Mouse (Mus musculus) midbrain, embryonic 10.5 days (tissue): ENCODE data around the gene Dock2. TPM values are rescaled to one million over a fixed set of nuclear protein-coding genes. Genes with fewer than 3 reads are reported as not detected.
"Not testable (repeated sequence)": the region's sequence is repeated elsewhere in the genome, so short reads cannot be mapped to it uniquely, and the experiment has no call there.

ENCODE experiments used
- DNase-seq: peaks from one replicate; pipeline ENCODE4 v3.0.0-alpha.2; 2017; ENCODE audit warnings: low spot score
- H3K27ac ChIP-seq: fragments of 300-500 bp; sonication (generic); replicated peaks from 2 replicates; pipeline ENCODE4 v1.5.1; 2016; ENCODE audit warnings: mild to moderate bottlenecking
- H3K27me3 ChIP-seq: fragments of 300-500 bp; sonication (generic); 2 replicates; pipeline ENCODE4 v1.6.1; 2016; ENCODE audit warnings: low read depth, mild to moderate bottlenecking; ENCODE audit not compliant: poor library complexity, severe bottlenecking
- H3K36me3 ChIP-seq: fragments of 300-500 bp; sonication (generic); 2 replicates; pipeline ENCODE4 v1.6.1; 2016; ENCODE audit warnings: mild to moderate bottlenecking, moderate library complexity
- H3K4me1 ChIP-seq: fragments of 300-500 bp; sonication (generic); 2 replicates; pipeline ENCODE4 v1.6.1; 2016
- H3K4me3 ChIP-seq: fragments of 300-500 bp; sonication (generic); 2 replicates; pipeline ENCODE4 v1.5.1; 2016; ENCODE audit warnings: mild to moderate bottlenecking, moderate library complexity
- H3K9me3 ChIP-seq: fragments of 300-500 bp; sonication (generic); replicated peaks from 2 replicates; pipeline ENCODE4 v1.6.1; 2016; ENCODE audit warnings: mild to moderate bottlenecking
- WGBS: fragments of 180-500 bp; shearing (Covaris S2); methylation state at CpG from one replicate; pipeline ENCODE4 v1.1.7; 2016; 5-methylcytosine and 5-hydroxymethylcytosine counted together
- polyA plus RNA-seq: library from polyadenylated mRNA; unstranded; fragments of >200 nt; fragmentation: Nextera tagmentation; extraction: Ambion mirVana; gene quantifications from 2 replicates; pipeline ENCODE4 v1.2.1, GENCODE M21; 2016

Gene Dock2
- polyA plus RNA-seq = 0.69 and 0.72 TPM in 2 replicates

DNA sequence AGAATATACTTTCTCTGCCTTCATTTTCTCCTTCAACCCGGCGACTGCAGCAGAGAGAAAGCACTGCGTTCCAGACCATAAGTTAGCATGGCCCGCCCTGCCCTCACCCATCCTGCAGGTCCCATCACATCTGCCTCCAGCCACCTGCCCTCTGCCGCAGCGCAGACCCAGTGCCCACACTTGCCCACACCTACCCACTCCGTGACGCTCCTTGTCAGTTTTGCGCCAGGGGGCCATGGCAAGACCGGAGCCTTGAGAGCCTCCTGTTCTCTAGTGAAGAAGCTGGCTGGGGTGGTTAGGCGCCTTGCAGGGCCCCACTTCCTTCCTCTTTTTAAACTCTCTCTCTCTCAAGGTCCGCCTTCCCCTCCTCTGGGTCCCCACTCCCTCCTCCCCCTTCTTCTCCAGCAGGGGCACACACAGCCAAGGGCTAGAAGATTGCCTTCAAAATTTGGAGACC lies at the start of gene Dock2:
Gene Dock2 (minus strand): TSS at position 306 of the 457 bp plus-strand sequence.
- Histone ChIP-seq H3K36me3 (no peaks in the 10 kb centered on the region), H3K9me3 (no peaks in the 10 kb centered on the region), H3K27me3 (no peaks in the 10 kb centered on the region), H3K4me1 (no peaks in the 10 kb centered on the region), H3K27ac (no peak within 1 kb of the TSS), H3K4me3 (no peak within 1 kb of the TSS)
- 85% methylated on average over 12 of the region's 12 CpGs for WGBS
- DNase-seq = no peak

DNA sequence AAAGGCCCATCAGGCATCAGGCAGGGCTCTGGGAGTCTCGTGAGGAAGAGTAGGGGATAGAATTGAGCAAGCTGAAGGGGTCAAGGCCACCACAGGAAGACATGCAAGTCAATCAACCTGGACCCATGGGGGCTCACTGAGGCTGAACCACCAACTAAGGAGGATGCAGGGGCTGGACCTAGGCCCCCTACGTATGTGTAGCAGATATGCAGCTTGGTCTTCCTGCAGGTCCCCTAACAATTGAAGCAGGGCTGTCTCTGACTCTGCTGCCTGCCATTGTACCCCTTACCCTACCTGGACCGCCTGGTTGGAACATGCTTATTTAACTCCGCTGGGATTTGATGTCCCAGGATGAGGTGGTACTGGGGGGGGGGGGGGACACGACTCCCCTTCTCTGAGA lies 49.0 kb upstream of the Dock2 start:
- Histone ChIP-seq H3K27ac (peak overlapping the region; percentile 90), H3K27me3 (no peaks in the 10 kb centered on the region), H3K36me3 (peaks cover 33% of the 10 kb centered on the region), H3K4me1 (peaks cover 20% of the 10 kb centered on the region), H3K4me3 (peak overlapping the region; percentile 78), H3K9me3 (no peaks in the 10 kb centered on the region)
- peak; percentile 12 for DNase-seq
- WGBS = 7% methylated on average over 5 of the region's 5 CpGs

DNA sequence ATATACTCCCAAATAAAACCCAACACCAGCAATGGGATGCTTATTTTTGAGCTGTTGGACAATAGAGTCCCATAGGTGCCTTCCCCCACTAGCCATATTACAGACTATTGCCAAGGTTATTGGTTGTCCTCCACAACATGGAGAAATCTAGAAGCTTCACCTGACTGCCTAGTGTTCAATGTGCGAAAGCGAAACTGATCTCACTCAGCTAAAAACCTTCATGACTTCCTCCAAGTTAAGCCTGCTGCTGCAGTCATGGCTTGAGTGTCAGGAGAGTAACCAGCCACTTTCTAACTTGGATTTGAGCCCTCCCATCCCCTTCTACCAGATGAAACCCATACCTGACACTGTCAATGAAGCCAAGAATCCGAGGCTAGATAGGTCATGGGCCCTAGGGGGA lies 44.1 kb upstream of the Dock2 start:
- Histone ChIP-seq H3K36me3 (peaks cover 72% of the 10 kb centered on the region), H3K4me3 (no peak overlapping the region), H3K9me3 (no peaks in the 10 kb centered on the region), H3K4me1 (peaks cover 12% of the 10 kb centered on the region), H3K27me3 (no peaks in the 10 kb centered on the region), H3K27ac (no peak overlapping the region)
- WGBS = 94% methylated on average over 3 of the region's 3 CpGs
- no peak for DNase-seq

DNA sequence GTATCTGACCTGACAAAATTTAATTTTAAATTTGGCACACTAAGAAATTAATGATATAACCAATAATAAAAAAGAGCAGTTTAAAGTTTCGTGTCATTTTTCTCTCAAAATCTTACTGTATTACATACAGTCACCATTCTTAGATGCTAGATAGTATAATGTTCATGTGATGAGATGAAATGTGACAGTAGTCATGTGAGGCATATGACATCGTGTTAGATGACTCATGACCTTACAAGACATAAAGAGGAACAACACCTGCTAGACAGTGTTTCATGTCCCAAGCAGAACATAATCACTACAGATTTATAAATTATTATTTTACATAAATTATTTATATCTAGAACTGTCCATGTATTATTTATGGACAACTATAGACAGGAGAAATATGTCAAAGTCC lies 43.2 kb upstream of the Dock2 start:
- peaks cover 81% of the 10 kb centered on the region for H3K36me3 ChIP-seq

DNA sequence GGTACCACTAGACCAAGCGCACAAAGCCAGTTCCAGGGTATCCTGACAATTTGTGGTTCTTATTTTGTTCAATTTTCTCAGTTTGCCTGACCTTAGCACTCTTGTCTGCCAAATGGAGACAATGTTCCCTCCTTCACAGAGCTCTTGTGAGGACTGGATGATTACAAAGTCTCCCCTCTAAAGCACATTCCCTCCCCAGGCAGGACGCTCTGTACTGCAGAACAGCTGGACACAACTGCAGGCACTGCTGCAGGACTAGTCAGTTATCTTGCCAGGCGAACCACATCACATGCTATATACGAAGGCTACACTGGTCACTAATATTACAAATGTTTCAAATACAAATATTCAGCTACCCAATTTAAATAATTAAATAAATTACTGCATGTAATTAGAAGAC lies 41.1 kb upstream of the Dock2 start:
- Histone ChIP-seq H3K27me3 (no peaks in the 10 kb centered on the region), H3K4me1 (no peaks in the 10 kb centered on the region), H3K9me3 (no peaks in the 10 kb centered on the region), H3K27ac (no peak overlapping the region), H3K36me3 (peaks cover 91% of the 10 kb centered on the region), H3K4me3 (no peak overlapping the region)
- DNase-seq = no peak
- WGBS = 96% methylated on average over 4 of the region's 4 CpGs

More for the DNA sequence above, 43.2 kb upstream of the Dock2 start:
- 94% methylated on average over 2 of the region's 2 CpGs for WGBS
- H3K4me1 ChIP-seq = peaks cover 3% of the 10 kb centered on the region
- H3K27me3 ChIP-seq = no peaks in the 10 kb centered on the region
- no peak overlapping the region for H3K27ac ChIP-seq
- no peak overlapping the region for H3K4me3 ChIP-seq
- DNase-seq = no peak
- H3K9me3 ChIP-seq = no peaks in the 10 kb centered on the region

DNA sequence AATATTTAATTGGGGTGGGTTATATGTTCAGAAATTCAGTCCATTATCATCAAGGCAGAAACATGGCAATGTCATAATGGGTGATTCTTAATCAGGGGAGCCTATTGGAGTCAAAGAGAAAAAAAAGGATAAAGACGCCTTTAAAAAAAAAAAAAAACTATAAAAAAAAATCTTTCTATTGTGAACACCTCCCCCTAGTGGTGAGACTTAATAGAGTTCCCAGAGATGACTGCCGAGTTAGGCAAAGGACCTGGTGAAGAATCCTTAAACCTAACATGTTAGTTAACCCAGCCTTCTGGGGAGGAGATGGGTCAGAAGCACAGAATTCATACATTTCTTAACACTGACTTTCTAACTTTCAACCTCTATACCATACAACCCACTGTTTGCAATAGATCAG lies 31.1 kb upstream of the Dock2 start:
- Histone ChIP-seq H3K4me3 (no peak overlapping the region), H3K9me3 (no peaks in the 10 kb centered on the region), H3K27ac (no peak overlapping the region), H3K36me3 (peaks cover 90% of the 10 kb centered on the region), H3K4me1 (no peaks in the 10 kb centered on the region), H3K27me3 (no peaks in the 10 kb centered on the region)
- no peak for DNase-seq
- WGBS = 21% methylated on average over 2 of the region's 2 CpGs

DNA sequence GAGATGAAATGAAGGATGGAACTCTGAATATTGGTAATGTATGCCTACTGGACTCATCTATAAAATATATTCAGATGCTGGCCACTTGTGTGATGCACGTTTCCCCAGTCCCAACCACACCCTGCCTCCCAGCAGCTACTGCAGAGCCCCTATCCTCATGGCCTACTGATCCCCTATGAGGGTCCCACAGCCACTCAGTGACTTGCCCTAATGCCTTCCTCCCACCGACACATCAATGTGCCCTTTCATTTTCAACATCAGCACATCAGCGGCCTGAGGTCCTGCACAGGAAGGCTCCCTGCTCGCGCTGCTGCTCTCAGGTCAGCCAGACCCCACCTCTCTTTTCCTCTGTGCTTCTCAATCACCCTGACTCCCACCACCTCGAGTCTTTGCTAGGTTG lies 30.6 kb upstream of the Dock2 start:
- no peak overlapping the region for H3K4me3 ChIP-seq
- 90% methylated on average over 6 of the region's 6 CpGs for WGBS
- H3K36me3 ChIP-seq = peaks cover 90% of the 10 kb centered on the region
- no peaks in the 10 kb centered on the region for H3K4me1 ChIP-seq
- no peaks in the 10 kb centered on the region for H3K27me3 ChIP-seq
- no peak overlapping the region for H3K27ac ChIP-seq
- DNase-seq = no peak
- H3K9me3 ChIP-seq = no peaks in the 10 kb centered on the region

DNA sequence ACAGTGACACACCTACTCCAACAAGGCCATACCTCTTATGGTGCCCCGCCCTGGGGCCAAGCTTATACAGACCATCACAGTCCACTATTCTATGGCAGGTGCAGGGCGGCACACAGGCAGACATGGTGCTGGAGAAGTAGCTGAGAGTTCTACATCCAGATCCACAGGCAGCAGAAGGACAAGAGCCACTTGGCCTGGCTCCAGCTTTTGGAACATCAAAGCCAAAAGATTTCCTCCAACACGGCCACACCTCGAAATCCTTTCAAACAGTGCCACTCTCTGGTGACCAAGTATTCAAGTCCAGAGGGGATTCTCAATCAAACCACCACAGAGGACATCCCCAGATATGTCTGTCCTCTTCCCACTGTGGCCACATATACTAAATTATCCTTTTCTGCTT lies 21.3 kb upstream of the Dock2 start:
- 88% methylated on average over 4 of the region's 4 CpGs for WGBS
- not testable (repeated sequence) for H3K4me3 ChIP-seq, H3K9me3 ChIP-seq, H3K27ac ChIP-seq, DNase-seq, H3K27me3 ChIP-seq, H3K4me1 ChIP-seq
- H3K36me3 ChIP-seq = peaks cover 18% of the 10 kb centered on the region

DNA sequence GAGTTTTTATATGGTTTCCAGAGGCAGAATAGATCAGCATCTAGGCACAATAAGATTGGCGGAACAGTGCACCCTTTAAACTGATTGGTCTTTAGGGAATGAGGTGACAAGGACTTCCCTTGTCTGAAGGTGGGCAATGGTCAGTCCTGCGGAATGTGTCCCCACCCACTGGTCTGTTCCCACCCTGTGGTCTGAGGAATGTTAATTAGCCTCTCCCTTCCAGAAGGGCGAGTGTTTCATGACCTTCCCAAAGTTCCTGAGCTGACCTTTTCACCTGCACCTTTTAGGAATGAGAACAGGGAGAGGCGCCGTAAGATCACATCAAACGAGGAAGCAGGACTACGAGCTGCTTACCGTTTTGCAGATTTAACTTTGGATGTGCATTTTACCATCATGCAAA lies 14.4 kb upstream of the Dock2 start:
- H3K4me1 ChIP-seq, H3K9me3 ChIP-seq, DNase-seq, H3K36me3 ChIP-seq, H3K4me3 ChIP-seq, H3K27me3 ChIP-seq, H3K27ac ChIP-seq: not testable (repeated sequence)
- 71% methylated on average over 8 of the region's 8 CpGs for WGBS

DNA sequence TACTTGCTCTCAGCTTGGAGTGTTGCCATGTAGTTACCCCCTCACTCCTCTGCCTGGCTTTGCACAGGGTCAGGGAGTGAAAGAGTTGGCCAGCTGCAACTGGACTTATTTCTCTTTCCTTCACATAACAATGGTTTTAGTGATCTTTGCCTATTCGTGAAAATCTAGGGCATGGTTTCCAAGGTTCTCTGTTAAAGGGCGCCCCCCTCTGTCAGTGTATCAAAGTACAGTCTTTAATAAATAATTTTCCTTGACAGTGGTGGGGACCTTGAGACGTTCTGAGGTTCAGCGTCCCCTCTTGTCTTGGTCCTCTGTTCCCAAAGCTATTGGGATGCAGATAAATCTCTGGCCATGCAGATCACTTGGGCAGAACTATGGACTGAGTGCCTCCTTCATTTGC lies 12.4 kb upstream of the Dock2 start:
- WGBS = 24% methylated on average over 4 of the region's 4 CpGs
- H3K4me1 ChIP-seq = no peaks in the 10 kb centered on the region
- H3K27ac ChIP-seq = no peak overlapping the region
- H3K36me3 ChIP-seq = no peaks in the 10 kb centered on the region
- no peaks in the 10 kb centered on the region for H3K27me3 ChIP-seq
- H3K9me3 ChIP-seq = no peaks in the 10 kb centered on the region
- H3K4me3 ChIP-seq = no peak overlapping the region
- DNase-seq = no peak

DNA sequence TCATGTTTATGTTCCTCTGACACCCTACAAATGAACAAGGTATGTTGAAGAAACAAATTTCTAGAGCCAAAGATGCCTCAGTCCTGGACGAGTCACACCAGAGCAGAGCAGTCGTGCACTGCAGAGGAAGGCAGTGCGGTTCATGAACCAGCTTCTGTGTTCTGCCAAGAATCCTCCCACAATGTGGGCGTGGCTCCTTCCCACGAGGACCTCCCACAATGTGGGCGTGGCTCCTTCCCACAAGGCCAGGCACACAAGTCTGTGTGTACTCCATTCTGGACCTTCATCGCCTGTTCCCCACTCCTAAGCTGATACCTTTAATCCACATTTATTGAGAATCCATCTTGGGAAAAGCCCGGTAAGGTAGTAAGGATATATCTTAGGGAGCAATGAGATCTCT lies 8.2 kb upstream of the Dock2 start:
- no peaks in the 10 kb centered on the region for H3K27me3 ChIP-seq
- no peak overlapping the region for H3K4me3 ChIP-seq
- 67% methylated on average over 8 of the region's 8 CpGs for WGBS
- H3K4me1 ChIP-seq = no peaks in the 10 kb centered on the region
- no peak overlapping the region for H3K27ac ChIP-seq
- H3K36me3 ChIP-seq = no peaks in the 10 kb centered on the region
- H3K9me3 ChIP-seq = no peaks in the 10 kb centered on the region
- DNase-seq = no peak

DNA sequence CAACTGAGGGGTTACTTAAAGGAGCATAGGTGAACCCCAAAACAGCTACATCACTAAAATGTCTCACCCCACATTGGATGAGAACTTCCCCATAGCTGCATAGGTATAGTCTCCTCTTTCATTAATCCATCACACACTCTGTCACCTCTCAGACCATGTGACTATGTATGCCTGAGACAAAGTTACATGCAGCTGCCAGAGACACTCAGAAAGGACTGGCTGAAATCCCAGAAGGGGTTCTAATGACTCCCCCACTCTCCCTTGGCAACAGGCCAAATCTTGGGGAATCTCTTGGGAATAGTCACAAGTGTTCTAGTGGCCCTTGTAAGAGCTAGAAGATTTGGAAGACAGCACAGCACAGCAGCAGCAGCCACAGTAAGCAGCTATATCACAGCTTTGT lies 1.2 kb upstream of the Dock2 start:
- DNase-seq = no peak
- H3K27me3 ChIP-seq = no peaks in the 10 kb centered on the region
- H3K27ac ChIP-seq = no peak overlapping the region
- H3K9me3 ChIP-seq = no peaks in the 10 kb centered on the region
- H3K36me3 ChIP-seq = no peaks in the 10 kb centered on the region
- no peaks in the 10 kb centered on the region for H3K4me1 ChIP-seq
- H3K4me3 ChIP-seq = no peak overlapping the region

DNA sequence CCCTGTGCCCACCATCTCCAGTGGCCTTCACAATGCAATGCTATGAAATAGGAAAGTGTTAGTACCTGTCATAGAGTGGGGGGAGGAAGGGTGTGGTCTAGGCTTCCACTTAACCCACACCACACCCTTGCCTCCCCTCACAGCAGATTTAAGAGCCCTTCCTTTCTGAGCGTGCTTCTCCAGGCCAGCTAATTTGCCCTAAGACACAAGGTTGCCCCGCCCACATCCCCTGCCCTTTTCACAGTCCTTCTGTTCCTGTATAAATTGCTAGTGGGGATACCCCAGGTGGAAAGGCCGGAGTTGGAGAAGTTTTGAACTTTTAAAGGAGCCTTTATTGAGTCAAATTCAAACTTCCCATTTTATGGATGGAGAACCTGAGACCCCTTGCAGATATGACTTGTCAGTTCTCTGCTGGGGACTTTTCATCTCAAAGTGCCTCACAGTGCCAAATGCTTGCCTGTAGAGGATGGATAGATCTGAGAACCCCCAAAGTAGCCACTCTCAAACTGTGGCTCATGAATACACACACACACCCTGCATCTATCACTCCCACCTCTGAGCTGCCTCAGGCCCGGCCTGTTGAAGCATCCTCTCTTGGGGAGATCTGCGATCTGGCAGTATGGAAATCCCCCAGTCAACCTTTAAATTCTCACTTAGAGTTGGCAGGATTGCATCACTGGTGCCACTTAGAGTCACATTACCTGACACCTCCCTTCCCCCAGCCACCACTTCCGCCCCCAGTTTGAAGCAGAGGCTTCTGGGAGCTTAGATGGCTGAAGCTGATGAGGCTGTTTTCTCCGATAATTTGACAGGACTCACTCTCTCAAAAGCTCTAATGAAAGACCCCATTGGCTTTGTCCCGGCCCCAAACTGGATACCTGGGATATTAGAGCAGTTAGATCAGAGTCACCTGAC lies 919 bp downstream of the Dock2 start:
- Histone ChIP-seq H3K36me3 (no peaks in the 10 kb centered on the region), H3K9me3 (no peaks in the 10 kb centered on the region), H3K4me3 (no peak overlapping the region), H3K4me1 (no peaks in the 10 kb centered on the region), H3K27me3 (no peaks in the 10 kb centered on the region), H3K27ac (no peak overlapping the region)
- 84% methylated on average over 8 of the region's 8 CpGs for WGBS
- no peak for DNase-seq
